Mouse (Mus musculus): ENCODE data around the gene Rasal3.

GRCm38 (mm10) chr17:32348406-32348805, 55.0 kb downstream of the Rasal3 start:
- no peak for TF ChIP-seq CTCF (IDR thresholded peaks at IDR 0.05; ENCODE audit: control insufficient read depth, insufficient read depth, insufficient replicate concordance, low read depth, low read length)
- no peak for TF ChIP-seq POLR2A (IDR thresholded peaks at IDR 0.05; ENCODE audit: control insufficient read depth, low read depth, low read length)
